Mouse (Mus musculus) heart, embryonic 15.5 days (tissue): ENCODE data around the gene Cfap74. TPM values are rescaled to one million over a fixed set of nuclear protein-coding genes. Genes with fewer than 3 reads are reported as not detected.

ENCODE experiments used
- ATAC-seq: fragments of 200-750 bp; cut with Nextera tagmentation; replicated peaks from 2 replicates; pipeline ENCODE4 v1.8.0; 2017; ENCODE audit warnings: low read depth, moderate TSS enrichment; ENCODE audit not compliant: insufficient number of reproducible peaks, insufficient read depth, low FRiP score
- H3K27ac ChIP-seq: fragments of 300-500 bp; sonication (generic); 2 replicates; pipeline ENCODE4 v1.5.1; 2015; ENCODE audit warnings: mild to moderate bottlenecking, inconsistent platforms
- H3K27me3 ChIP-seq: fragments of 300-500 bp; sonication (generic); 2 replicates; pipeline ENCODE4 v1.6.1; 2015; ENCODE audit warnings: inconsistent platforms
- H3K36me3 ChIP-seq: fragments of 300-500 bp; sonication (generic); 2 replicates; pipeline ENCODE4 v1.6.1; 2015; ENCODE audit warnings: mild to moderate bottlenecking, inconsistent platforms
- H3K4me1 ChIP-seq: fragments of 300-500 bp; sonication (generic); replicated peaks from 2 replicates; pipeline ENCODE4 v1.6.1; 2015; ENCODE audit warnings: inconsistent platforms
- H3K4me2 ChIP-seq: fragments of 300-500 bp; sonication (generic); 2 replicates; pipeline ENCODE4 v1.6.1; 2015; ENCODE audit warnings: inconsistent platforms, mild to moderate bottlenecking, moderate library complexity
- H3K4me3 ChIP-seq: fragments of 300-500 bp; sonication (generic); 2 replicates; pipeline ENCODE4 v1.5.1; 2015; ENCODE audit warnings: mild to moderate bottlenecking, inconsistent platforms
- H3K9ac ChIP-seq: fragments of 300-500 bp; sonication (generic); 2 replicates; pipeline ENCODE4 v1.6.1; 2015; ENCODE audit warnings: mild to moderate bottlenecking, inconsistent platforms
- H3K9me3 ChIP-seq: fragments of 300-500 bp; sonication (generic); replicated peaks from 2 replicates; pipeline ENCODE4 v1.6.1; 2016; ENCODE audit warnings: inconsistent platforms
- WGBS: fragments of 180-500 bp; shearing (Covaris S2); methylation state at CpG from one replicate; pipeline ENCODE4 v1.1.7; 2015; ENCODE audit warnings: mixed read lengths; 5-methylcytosine and 5-hydroxymethylcytosine counted together
- polyA plus RNA-seq: library from polyadenylated mRNA; unstranded; fragments of >200 nt; fragmentation: Nextera tagmentation; extraction: Ambion mirVana; gene quantifications from 2 replicates; pipeline ENCODE4 v1.2.1, GENCODE M21; 2015

Cfap74 gene
- polyA plus RNA-seq, 1 experiment from 2014 or later: 0.60 TPM

DNA sequence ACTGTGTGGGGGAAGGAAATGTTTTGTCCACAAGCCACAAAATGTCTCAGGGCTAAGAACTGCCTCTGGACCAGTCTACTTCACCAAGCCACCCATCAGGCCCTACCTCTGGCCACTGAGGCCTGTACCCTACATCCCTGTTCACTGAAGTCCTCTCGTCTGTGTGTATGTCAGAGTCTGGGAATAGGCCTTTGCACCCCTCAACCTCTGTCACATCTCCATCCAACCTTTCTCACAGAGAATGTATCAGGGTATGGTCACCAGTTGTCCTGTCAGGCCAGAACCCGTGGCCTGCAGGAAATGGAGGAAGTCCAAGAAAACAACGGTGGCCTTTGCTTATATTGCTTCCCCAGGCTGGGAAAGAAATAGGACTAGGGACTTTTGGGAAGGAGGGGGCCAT, 76.5 kb downstream of the Cfap74 start:
- WGBS: 71% methylated on average over 3 of the region's 3 CpGs
- no peak overlapping the region for H3K9ac ChIP-seq
- H3K4me2 ChIP-seq: no peak overlapping the region
- H3K9me3 ChIP-seq: no peaks in the 10 kb centered on the region
- peak overlapping the region; percentile 88; the same call in 1 of the 2 replicates for H3K27ac ChIP-seq
- no peaks in the 10 kb centered on the region for H3K36me3 ChIP-seq
- ATAC-seq: no peak
- 0 out of 2 replicates have a peak, but pooled peaks cover 2% of the 10 kb centered on the region for H3K27me3 ChIP-seq
- peaks cover 50% of the 10 kb centered on the region for H3K4me1 ChIP-seq
- H3K4me3 ChIP-seq: no peak overlapping the region

- Histone ChIP-seq H3K4me3 (no peak overlapping the region), H3K27me3 (no peaks in the 10 kb centered on the region), H3K9me3 (no peaks in the 10 kb centered on the region), H3K27ac (peak overlapping the region; percentile 88), H3K9ac (no peak overlapping the region), H3K4me2 (no peak overlapping the region), H3K4me1 (peaks cover 48% of the 10 kb centered on the region), H3K36me3 (no peaks in the 10 kb centered on the region)
- 20% methylated on average over 3 of the region's 3 CpGs for WGBS
- ATAC-seq: no peak
Observed at GRCm38 (mm10) chr4:155487746-155488145, 78.8 kb downstream of the Cfap74 start.

GRCm38 (mm10) chr4:155488232-155489025, 79.4 kb downstream of the Cfap74 start:
- H3K9me3 ChIP-seq: no peaks in the 10 kb centered on the region
- peak overlapping the region; percentile 88 for H3K27ac ChIP-seq
- H3K36me3 ChIP-seq: no peaks in the 10 kb centered on the region
- no peaks in the 10 kb centered on the region for H3K27me3 ChIP-seq
- peak; percentile 77 for ATAC-seq
- H3K4me3 ChIP-seq: no peak overlapping the region
- 53% methylated on average over 8 of the region's 8 CpGs for WGBS
- H3K4me1 ChIP-seq: peaks cover 53% of the 10 kb centered on the region
- H3K9ac ChIP-seq: peak overlapping the region; percentile 25; the same call in 1 of the 2 replicates
- peak overlapping the region; percentile 23; the same call in 1 of the 2 replicates for H3K4me2 ChIP-seq

GRCm38 (mm10) chr4:155489101-155489970, 80.3 kb downstream of the Cfap74 start:
- Histone ChIP-seq H3K4me1 (peaks cover 62% of the 10 kb centered on the region), H3K27me3 (no peaks in the 10 kb centered on the region), H3K9me3 (no peaks in the 10 kb centered on the region), H3K27ac (peak overlapping the region; percentile 88), H3K4me3 (no peak overlapping the region), H3K4me2 (no peak overlapping the region), H3K36me3 (no peaks in the 10 kb centered on the region), H3K9ac (0 out of 2 replicates have a peak overlapping the region, but pooled peaks have one; percentile 7)
- WGBS: 64% methylated on average over 9 of the region's 9 CpGs
- no peak for ATAC-seq

- H3K27me3 ChIP-seq: no peaks in the 10 kb centered on the region
- H3K4me2 ChIP-seq: peak overlapping the region; percentile 84
- H3K36me3 ChIP-seq: no peaks in the 10 kb centered on the region
- peaks cover 60% of the 10 kb centered on the region for H3K4me1 ChIP-seq
- H3K9me3 ChIP-seq: no peaks in the 10 kb centered on the region
- peak overlapping the region; percentile 100 for H3K9ac ChIP-seq
- H3K27ac ChIP-seq: peak overlapping the region; percentile 91
- no peak for ATAC-seq
- WGBS: 33% methylated on average over 5 of the region's 5 CpGs
- peak overlapping the region; percentile 93 for H3K4me3 ChIP-seq
Observed at GRCm38 (mm10) chr4:155490456-155490855, 81.5 kb downstream of the Cfap74 start.

DNA sequence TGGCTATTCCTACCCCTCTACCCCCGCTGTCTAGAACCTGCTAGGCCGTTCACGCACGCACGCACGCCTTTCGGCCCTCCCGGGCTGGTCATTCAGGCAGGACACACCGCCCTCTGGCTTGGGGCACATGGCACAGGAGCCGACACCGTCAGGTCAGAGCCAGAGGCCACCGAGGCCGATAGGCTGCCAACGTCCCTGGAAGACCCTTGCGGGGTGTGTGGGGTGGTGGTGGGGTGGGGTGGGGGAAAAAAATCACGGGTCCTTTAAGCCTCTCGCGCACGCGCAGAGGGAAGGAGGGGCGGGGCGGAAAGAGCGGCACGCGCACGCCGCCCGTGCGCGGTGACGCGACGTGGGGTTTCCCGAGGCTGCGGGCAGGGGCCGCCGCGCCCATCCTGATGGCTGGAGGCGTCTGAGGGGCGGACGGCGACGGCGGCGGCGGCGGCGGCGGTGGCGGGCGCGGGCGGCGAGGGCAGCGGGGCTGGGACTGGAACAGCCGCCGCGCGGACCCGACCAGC, 82.1 kb downstream of the Cfap74 start, which contains the start of gene Gnb1:
Gnb1 (plus strand) TSS at position 372 of the 515 bp plus-strand sequence.
- Histone ChIP-seq H3K36me3 (no peaks in the 10 kb centered on the region), H3K4me2 (peak within 1 kb of the TSS; percentile 84), H3K9me3 (no peaks in the 10 kb centered on the region), H3K4me1 (peaks cover 60% of the 10 kb centered on the region), H3K4me3 (peak within 1 kb of the TSS; percentile 93), H3K27ac (peak within 1 kb of the TSS; percentile 91), H3K27me3 (no peaks in the 10 kb centered on the region), H3K9ac (peak within 1 kb of the TSS; percentile 100)
- ATAC-seq: peak; percentile 75
- WGBS: under 1% methylated on average over 38 of the region's 60 CpGs

GRCm38 (mm10) chr4:155491529-155492130, 82.6 kb downstream of the Cfap74 start:
- no peaks in the 10 kb centered on the region for H3K36me3 ChIP-seq
- peak overlapping the region; percentile 84 for H3K4me2 ChIP-seq
- H3K9ac ChIP-seq: peak overlapping the region; percentile 100
- H3K9me3 ChIP-seq: no peaks in the 10 kb centered on the region
- H3K27me3 ChIP-seq: no peaks in the 10 kb centered on the region
- H3K4me1 ChIP-seq: peaks cover 58% of the 10 kb centered on the region
- peak overlapping the region; percentile 93 for H3K4me3 ChIP-seq
- H3K27ac ChIP-seq: peak overlapping the region; percentile 91
- peak; percentile 37 for ATAC-seq
- WGBS: under 1% methylated on average over 54 of the region's 54 CpGs

GRCm38 (mm10) chr4:155492131-155492633, 83.2 kb downstream of the Cfap74 start:
- Histone ChIP-seq H3K9me3 (no peaks in the 10 kb centered on the region), H3K4me3 (peak overlapping the region; percentile 93), H3K4me2 (peak overlapping the region; percentile 84), H3K27me3 (no peaks in the 10 kb centered on the region), H3K36me3 (no peaks in the 10 kb centered on the region), H3K9ac (peak overlapping the region; percentile 100), H3K4me1 (peaks cover 53% of the 10 kb centered on the region), H3K27ac (peak overlapping the region; percentile 91)
- WGBS: under 1% methylated on average over 51 of the region's 51 CpGs
- ATAC-seq: no peak

DNA sequence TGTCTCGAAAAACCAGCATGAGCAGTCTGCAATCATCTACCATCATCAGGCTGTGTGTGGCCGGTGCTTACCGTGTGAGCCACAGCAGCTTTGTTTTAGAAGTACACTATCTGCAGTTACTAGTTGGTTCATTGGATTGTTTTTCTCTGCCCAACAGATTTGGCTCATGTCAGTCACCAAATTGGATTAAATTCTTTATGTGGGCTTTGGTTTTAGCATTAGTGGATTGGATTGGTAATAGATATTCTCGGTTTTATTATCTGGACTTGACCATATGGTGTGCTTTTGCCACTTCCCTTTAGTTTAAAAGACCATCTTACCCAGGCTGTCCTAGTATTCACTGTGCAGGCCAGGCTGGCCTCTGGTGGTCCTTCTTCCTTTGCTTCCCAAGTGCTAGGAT, 85.9 kb downstream of the Cfap74 start:
- no peaks in the 10 kb centered on the region for H3K27me3 ChIP-seq
- WGBS: 61% methylated on average over 4 of the region's 4 CpGs
- no peak for ATAC-seq
- no peaks in the 10 kb centered on the region for H3K36me3 ChIP-seq
- H3K4me2 ChIP-seq: no peak overlapping the region
- no peak overlapping the region for H3K27ac ChIP-seq
- no peak overlapping the region for H3K9ac ChIP-seq
- peaks cover 31% of the 10 kb centered on the region for H3K4me1 ChIP-seq
- H3K4me3 ChIP-seq: no peak overlapping the region
- H3K9me3 ChIP-seq: no peaks in the 10 kb centered on the region

DNA sequence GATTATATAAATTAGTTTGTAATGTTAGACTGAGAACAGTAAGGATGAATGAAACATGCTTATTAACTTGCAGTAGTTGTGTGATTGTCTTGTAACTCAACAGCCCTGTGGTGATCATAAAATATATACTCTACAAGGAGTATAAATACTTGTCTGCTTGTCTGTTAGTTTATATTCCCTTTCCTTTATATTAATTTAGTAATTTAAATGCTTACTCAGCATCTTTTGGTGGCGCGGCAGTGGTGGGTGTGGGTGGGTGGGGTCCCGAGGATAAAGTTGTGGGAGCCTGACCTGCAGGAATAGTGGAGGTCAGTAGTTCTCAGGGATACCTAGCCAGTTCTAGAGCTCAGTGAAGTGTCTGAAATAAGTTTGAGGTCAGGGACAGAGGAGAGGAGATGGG, 89.0 kb downstream of the Cfap74 start:
- ATAC-seq: no peak
- no peak overlapping the region for H3K4me2 ChIP-seq
- H3K4me1 ChIP-seq: peaks cover 22% of the 10 kb centered on the region
- H3K4me3 ChIP-seq: no peak overlapping the region
- H3K27me3 ChIP-seq: no peaks in the 10 kb centered on the region
- WGBS: 72% methylated on average over 3 of the region's 3 CpGs
- no peaks in the 10 kb centered on the region for H3K36me3 ChIP-seq
- no peak overlapping the region for H3K27ac ChIP-seq
- H3K9me3 ChIP-seq: no peaks in the 10 kb centered on the region
- H3K9ac ChIP-seq: no peak overlapping the region
